Mouse (Mus musculus) myocyte (in vitro differentiated cells): ENCODE data around the gene Sorcs2. TPM values are rescaled to one million over a fixed set of nuclear protein-coding genes. Genes with fewer than 3 reads are reported as not detected.

Experiments used
- H3K27me3 ChIP-seq: one replicate; pipeline ENCODE4 v1.6.1; 2011; ENCODE audit not compliant: control insufficient read depth, insufficient read depth, insufficient read length
- H3K36me3 ChIP-seq: one replicate; pipeline ENCODE4 v1.6.1; 2011; ENCODE audit not compliant: control insufficient read depth, insufficient read depth
- H3K4me2 ChIP-seq: one replicate; pipeline ENCODE4 v1.6.1; 2011; ENCODE audit warnings: low read depth, control low read depth
- H3K4me3 ChIP-seq: one replicate; pipeline ENCODE4 v1.5.1; 2011; ENCODE audit warnings: mild to moderate bottlenecking, control low read depth, moderate library complexity
- H3K79me2 ChIP-seq: one replicate; pipeline ENCODE4 v1.6.1; 2011; ENCODE audit not compliant: control insufficient read depth, insufficient read depth
- H3ac ChIP-seq: one replicate; pipeline ENCODE4 v1.6.1; 2011; ENCODE audit not compliant: control insufficient read depth, insufficient read length
- CEBPB ChIP-seq: IDR thresholded peaks from 2 replicates; pipeline ENCODE4 v1.6.1; 2011; ENCODE audit warnings: mild to moderate bottlenecking, moderate library complexity; ENCODE audit not compliant: poor library complexity, insufficient read depth, severe bottlenecking
- E2F4 ChIP-seq: IDR thresholded peaks from one replicate; pipeline ENCODE4 v1.6.1; 2011; ENCODE audit warnings: mild to moderate bottlenecking, control low read depth, moderate library complexity; ENCODE audit not compliant: insufficient read depth
- MAX ChIP-seq: IDR thresholded peaks from one replicate; pipeline ENCODE4 v1.6.1; 2011; ENCODE audit warnings: low read depth, mild to moderate bottlenecking, control low read depth
- MYOD1 ChIP-seq, 3 experiments: IDR thresholded peaks; one replicate each; pipeline ENCODE4 v1.6.1; 2011; ENCODE audit warnings: control low read depth in 2 of 3, low read depth in 2 of 3, mild to moderate bottlenecking in 2 of 3, moderate library complexity in 1 of 3; ENCODE audit not compliant: insufficient read length in 2 of 3, control insufficient read depth in 1 of 3
- MYOG ChIP-seq, 3 experiments: IDR thresholded peaks; one replicate each; pipeline ENCODE4 v1.6.1; 2011; ENCODE audit warnings: control low read depth in 2 of 3, low read depth in 2 of 3, mild to moderate bottlenecking in 2 of 3; ENCODE audit not compliant: insufficient read length in 2 of 3, control insufficient read depth in 1 of 3, insufficient read depth in 1 of 3
- POLR2A ChIP-seq: IDR thresholded peaks from one replicate; pipeline ENCODE4 v1.6.1; 2011; ENCODE audit warnings: low read depth, mild to moderate bottlenecking, control low read depth, moderate library complexity; ENCODE audit not compliant: insufficient read length
- POLR2AphosphoS2 ChIP-seq: IDR thresholded peaks from one replicate; pipeline ENCODE4 v1.6.1; 2011; ENCODE audit warnings: low read depth, control low read depth; ENCODE audit not compliant: insufficient read length
- REST ChIP-seq: IDR thresholded peaks from one replicate; pipeline ENCODE4 v1.6.1; 2011; ENCODE audit warnings: mild to moderate bottlenecking, control low read depth, moderate library complexity; ENCODE audit not compliant: insufficient read depth, insufficient read length
- SRF ChIP-seq: IDR thresholded peaks from one replicate; pipeline ENCODE4 v1.6.1; 2011; ENCODE audit warnings: low read depth; ENCODE audit not compliant: control insufficient read depth, insufficient read length
- TCF12 ChIP-seq: IDR thresholded peaks from one replicate; pipeline ENCODE4 v1.6.1; 2011; ENCODE audit warnings: mild to moderate bottlenecking, control low read depth; ENCODE audit not compliant: poor library complexity, insufficient read depth, severe bottlenecking
- TCF3 ChIP-seq: IDR thresholded peaks from one replicate; pipeline ENCODE4 v1.6.1; 2011; ENCODE audit warnings: low read depth, control low read depth; ENCODE audit not compliant: insufficient read length
- USF1 ChIP-seq: IDR thresholded peaks from one replicate; pipeline ENCODE4 v1.6.1; 2011; ENCODE audit warnings: low read depth, mild to moderate bottlenecking, control low read depth, moderate library complexity
- polyA plus RNA-seq: library from polyadenylated mRNA; unstranded; fragments of >200 nt; fragmentation: generic; extraction: Trizol; gene quantifications from one replicate; pipeline ENCODE4 v1.2.1, GENCODE M21; 2012; ENCODE audit warnings: missing spikeins

Sorcs2 gene
- polyA plus RNA-seq, 1 experiment = 58.2 TPM

DNA sequence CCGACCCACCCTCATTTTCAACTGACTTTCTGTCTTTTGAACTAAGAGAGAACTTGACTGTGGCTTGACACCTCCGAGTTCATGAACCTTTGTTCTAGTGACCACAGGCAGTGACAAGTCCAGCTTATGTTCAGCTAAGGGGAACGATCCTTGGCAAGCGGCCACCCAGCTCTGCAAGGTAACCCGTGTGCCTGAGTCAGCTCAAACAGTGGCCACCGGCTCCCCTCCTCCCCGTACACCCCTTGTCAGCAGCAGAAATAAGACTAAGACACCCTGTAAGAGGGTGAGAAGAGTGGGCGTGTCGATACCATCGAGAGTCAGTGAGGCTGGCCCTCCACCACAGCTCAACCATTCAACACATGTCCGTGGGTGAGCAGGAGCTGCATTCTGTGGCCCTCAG is 221.5 kb downstream of the Sorcs2 start:
- H3K4me2 ChIP-seq = no peak overlapping the region
- H3ac ChIP-seq = no peak overlapping the region
- TF ChIP-seq REST (no peak), SRF (no peak), USF1 (no peak), MYOG (IDR thresholded peaks at IDR 0.05; ENCODE audit: control insufficient read depth in 1 of 3, insufficient read depth in 1 of 3, insufficient read length in 2 of 3, low read depth in 2 of 3) (peak in 1 of 3 experiments; percentile 43), POLR2AphosphoS2 (no peak), TCF3 (no peak), MAX (no peak), E2F4 (no peak), CEBPB (no peak), MYOD1 (IDR thresholded peaks at IDR 0.05; ENCODE audit: control insufficient read depth in 1 of 3, insufficient read length in 2 of 3, low read depth in 2 of 3) (peak in 1 of 3 experiments; percentile 25), TCF12 (no peak), POLR2A (no peak)
- no peak overlapping the region for H3K4me3 ChIP-seq
- H3K27me3 ChIP-seq = no peaks in the 10 kb centered on the region
- no peaks in the 10 kb centered on the region for H3K79me2 ChIP-seq
- H3K36me3 ChIP-seq = no peaks in the 10 kb centered on the region

DNA sequence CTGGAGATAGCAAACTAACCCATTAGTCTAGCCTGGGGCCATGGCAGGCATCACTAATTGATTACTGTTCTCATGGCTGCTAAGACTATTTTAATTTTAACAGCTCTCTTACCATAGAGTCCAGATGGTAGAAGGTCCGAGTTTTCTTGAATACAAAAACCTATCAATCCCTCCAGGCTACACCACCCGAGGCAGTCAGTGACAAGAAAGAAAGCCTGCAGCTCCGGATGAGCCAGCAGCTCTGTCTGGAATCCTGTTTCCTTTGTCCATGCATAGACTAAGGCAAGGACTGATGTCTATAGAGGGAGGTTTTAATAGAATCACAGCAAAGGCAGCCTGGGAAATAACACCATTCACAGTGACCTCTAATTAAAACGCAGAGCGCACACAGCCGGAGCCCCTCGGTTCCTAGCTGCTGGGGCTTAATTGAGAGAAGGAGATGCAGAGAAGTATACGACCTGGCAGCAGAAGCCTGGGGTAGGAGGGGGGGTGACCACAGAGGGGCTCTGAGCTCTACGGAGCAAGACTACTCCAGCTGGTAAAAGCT is 223.3 kb downstream of the Sorcs2 start:
- Histone ChIP-seq H3K27me3 (no peaks in the 10 kb centered on the region), H3K4me3 (no peak overlapping the region), H3K79me2 (no peaks in the 10 kb centered on the region), H3K36me3 (no peaks in the 10 kb centered on the region), H3ac (no peak overlapping the region), H3K4me2 (no peak overlapping the region)
- TF ChIP-seq REST (no peak), E2F4 (no peak), MYOG (IDR thresholded peaks at IDR 0.05; ENCODE audit: control insufficient read depth in 1 of 3, insufficient read depth in 1 of 3, insufficient read length in 2 of 3, low read depth in 2 of 3) (no peak), CEBPB (no peak), USF1 (no peak), MYOD1 (IDR thresholded peaks at IDR 0.05; ENCODE audit: control insufficient read depth in 1 of 3, insufficient read length in 2 of 3, low read depth in 2 of 3) (no peak), MAX (no peak), TCF12 (no peak), POLR2AphosphoS2 (no peak), TCF3 (no peak), SRF (no peak)

DNA sequence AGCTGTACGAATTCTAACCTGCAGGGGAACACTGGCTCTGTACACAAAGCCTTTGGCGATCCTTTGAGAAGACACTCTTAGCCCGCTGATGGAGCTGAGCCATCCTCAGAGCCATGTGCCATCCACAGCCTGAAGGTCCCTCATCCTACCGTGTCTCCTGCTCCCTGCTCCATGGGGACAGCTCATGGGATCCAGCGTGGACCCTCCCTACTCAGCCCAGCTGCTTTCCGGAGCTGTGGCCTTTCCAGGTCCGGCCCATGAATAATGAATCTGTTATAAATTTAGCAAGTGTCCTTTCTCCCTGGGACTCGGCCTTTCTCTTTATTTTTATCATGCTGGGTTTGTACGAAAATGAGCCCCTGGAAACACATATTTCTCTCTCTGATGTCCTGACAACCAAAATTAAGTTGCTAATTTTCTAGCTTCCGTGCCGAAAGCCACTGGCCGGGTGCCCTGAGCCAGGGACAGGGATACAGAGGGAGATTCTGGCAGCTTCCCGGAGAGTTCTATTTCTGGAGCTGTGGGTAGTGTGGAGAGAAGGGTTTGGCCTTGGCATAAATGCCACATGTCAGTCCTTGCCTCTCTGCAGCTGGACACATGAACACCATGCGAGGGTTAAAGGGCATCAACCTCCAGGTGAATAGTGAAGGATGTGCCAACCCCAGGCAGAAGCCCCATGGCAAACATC is 228.8 kb downstream of the Sorcs2 start:
- no peak overlapping the region for H3K4me3 ChIP-seq
- peak overlapping the region; percentile 22 for H3K4me2 ChIP-seq
- no peaks in the 10 kb centered on the region for H3K27me3 ChIP-seq
- TF ChIP-seq REST (no peak), E2F4 (no peak), POLR2A (no peak), MYOG (IDR thresholded peaks at IDR 0.05; ENCODE audit: control insufficient read depth in 1 of 3, insufficient read depth in 1 of 3, insufficient read length in 2 of 3, low read depth in 2 of 3) (no peak), MYOD1 (IDR thresholded peaks at IDR 0.05; ENCODE audit: control insufficient read depth in 1 of 3, insufficient read length in 2 of 3, low read depth in 2 of 3) (peak in 1 of 3 experiments; percentile 21)
- H3ac ChIP-seq = no peak overlapping the region
- H3K36me3 ChIP-seq = no peaks in the 10 kb centered on the region
- no peaks in the 10 kb centered on the region for H3K79me2 ChIP-seq

DNA sequence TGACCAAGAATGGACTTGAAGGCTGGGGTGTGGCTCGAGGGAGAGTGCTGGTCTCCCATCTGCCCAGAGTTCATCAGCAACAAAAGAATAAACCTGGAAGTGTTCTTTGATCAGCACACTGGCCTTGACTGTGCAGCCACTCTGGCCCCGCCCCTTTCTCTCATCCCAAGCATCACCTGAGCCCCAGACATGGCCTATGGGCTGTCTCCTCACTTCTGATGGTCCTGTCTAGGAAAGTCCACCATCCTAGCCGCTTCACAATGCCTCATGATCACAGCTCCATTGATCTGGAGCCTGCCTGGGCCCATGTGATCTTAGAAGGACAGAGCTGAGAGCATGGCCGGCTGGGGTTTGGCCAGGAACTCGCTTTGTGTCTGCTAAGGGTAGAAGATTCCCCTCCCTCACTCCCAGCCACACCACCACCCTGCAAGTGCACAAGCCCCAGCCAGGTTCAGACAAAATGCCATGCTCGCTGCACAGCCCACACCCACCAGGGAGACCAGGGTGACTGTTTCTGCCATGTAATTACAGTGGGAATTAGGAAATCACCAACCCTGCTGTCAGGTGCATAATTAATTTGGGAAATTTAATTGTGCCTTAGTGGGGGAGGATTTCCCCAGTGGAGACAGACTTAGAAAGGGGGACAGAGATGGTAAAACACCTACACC is 231.5 kb downstream of the Sorcs2 start:
- H3ac ChIP-seq = no peak overlapping the region
- H3K36me3 ChIP-seq = no peaks in the 10 kb centered on the region
- no peaks in the 10 kb centered on the region for H3K79me2 ChIP-seq
- H3K4me3 ChIP-seq = no peak overlapping the region
- TF ChIP-seq TCF12 = no peak
- no peak for TF ChIP-seq POLR2AphosphoS2
- no peak for TF ChIP-seq MAX
- TF ChIP-seq REST = no peak
- TF ChIP-seq TCF3 = no peak
- TF ChIP-seq CEBPB = no peak
- TF ChIP-seq E2F4 = no peak
- TF ChIP-seq POLR2A = no peak
- no peak for TF ChIP-seq MYOG (IDR thresholded peaks at IDR 0.05; ENCODE audit: control insufficient read depth in 1 of 3, insufficient read depth in 1 of 3, insufficient read length in 2 of 3, low read depth in 2 of 3)
- no peak for TF ChIP-seq SRF
- no peak for TF ChIP-seq MYOD1 (IDR thresholded peaks at IDR 0.05; ENCODE audit: control insufficient read depth in 1 of 3, insufficient read length in 2 of 3, low read depth in 2 of 3)
- TF ChIP-seq USF1 = no peak
- H3K27me3 ChIP-seq = no peaks in the 10 kb centered on the region
- H3K4me2 ChIP-seq = peak overlapping the region; percentile 41
